Comparison of ENCODE assay signal across 24 mouse cellular contexts in the genomic region with DNA sequence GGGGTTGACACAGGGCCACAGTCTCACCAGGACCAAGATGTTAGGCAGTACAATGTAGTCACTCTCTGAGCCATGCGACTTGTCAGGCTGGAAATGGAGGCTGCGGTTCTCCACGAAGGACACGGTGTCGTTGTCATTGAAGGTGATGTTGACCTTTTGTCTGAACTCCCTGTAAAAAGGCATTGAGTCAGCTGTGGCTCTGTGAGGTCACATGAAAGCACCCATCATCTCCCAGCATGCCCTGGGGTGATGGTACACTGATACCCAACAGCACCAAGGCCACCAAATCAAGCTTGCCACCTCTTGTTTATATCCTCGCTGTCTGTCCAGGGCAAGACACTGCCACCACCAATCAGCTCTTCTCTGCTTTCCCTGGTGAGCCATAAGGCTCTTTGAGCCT.
"Had no signal": no experiment of that assay in that cellular context is flagged by ENCODE, and none has a peak within 500 bp of the region (broad histone marks: within the 10 kb centered on the region; RNA-seq: fewer than 3 reads in every experiment).

No protein-coding gene starts in this region.

- DNase-seq: gastrocnemius, postnatal 14 days; gastrocnemius, postnatal 36 days; heart, adult 11 months; heart, adult 2 months; heart, postnatal 14 days; heart, postnatal 36 days; kidney, adult 11 months; kidney, adult 2 months; kidney, adult 9 months; kidney, postnatal 14 days; kidney, postnatal 36 days; layer of hippocampus, adult 9-11 months; layer of hippocampus, postnatal 36 days; left cerebral cortex, postnatal 4 days had no signal

- H3K4me3 ChIP-seq: heart, adult 2 months; heart, embryonic 13.5 days; heart, embryonic 15.5 days; hindbrain, embryonic 13.5 days; hindbrain, embryonic 15.5 days; kidney, embryonic 15.5 days; limb, embryonic 13.5 days; limb, embryonic 15.5 days; liver, embryonic 12.5 days had no signal

- H3K27me3 ChIP-seq: heart, embryonic 13.5 days; heart, embryonic 15.5 days; hindbrain, embryonic 13.5 days; hindbrain, embryonic 15.5 days; kidney, embryonic 15.5 days; limb, embryonic 13.5 days; limb, embryonic 15.5 days; liver, embryonic 12.5 days had no signal

- H3K27ac ChIP-seq: heart, adult 2 months; heart, embryonic 13.5 days; heart, embryonic 15.5 days; hindbrain, embryonic 13.5 days; hindbrain, embryonic 15.5 days; hindbrain, postnatal 0 days; kidney, embryonic 15.5 days; kidney, postnatal 0 days; limb, embryonic 13.5 days; limb, embryonic 15.5 days; liver, embryonic 12.5 days had no signal
